Mouse (Mus musculus): ENCODE results near the gene Tbx20.

DNA sequence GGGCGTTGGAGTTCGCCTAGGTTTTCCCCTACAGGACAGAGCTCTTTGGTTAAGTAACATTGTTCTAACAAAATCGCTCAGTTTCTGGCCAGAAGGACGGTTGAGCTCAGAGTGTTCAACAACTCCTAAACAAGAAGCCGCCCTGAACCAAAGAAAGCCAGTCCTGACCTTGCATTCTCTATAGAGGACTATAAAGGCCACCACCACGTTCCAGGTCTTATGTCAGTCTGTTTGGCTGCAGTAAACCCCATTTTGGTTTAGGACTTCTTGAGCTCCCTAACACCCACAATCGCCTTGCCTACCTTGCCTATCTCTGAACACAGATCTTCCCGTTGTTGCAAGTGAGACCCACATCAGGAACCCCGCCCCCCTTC, 77.7 kb downstream of the Tbx20 start:
- no peak for TF ChIP-seq CTCF (IDR thresholded peaks at IDR 0.05; ENCODE audit: extremely low read depth, insufficient read length, insufficient replicate concordance, low read depth, low read length)
- TF ChIP-seq POLR2A (IDR thresholded peaks at IDR 0.05; ENCODE audit: low read depth, low read length) = no peak

Measured in small intestine, adult 2 months (tissue).